Mouse (Mus musculus) embryonic facial prominence, embryonic 15.5 days (tissue): ENCODE measurements around the gene Gng12. TPM values are rescaled to one million over a fixed set of nuclear protein-coding genes. Genes with fewer than 3 reads are reported as not detected.
"Not testable (repeated sequence)": the region's sequence is repeated elsewhere in the genome, so short reads cannot be mapped to it uniquely, and the experiment has no call there.

ENCODE experiments used
- ATAC-seq: fragments of 200-750 bp; cut with Nextera tagmentation; 2 replicates; pipeline ENCODE4 v1.8.0; 2017; ENCODE audit warnings: low read depth, moderate TSS enrichment; ENCODE audit not compliant: insufficient number of reproducible peaks, low FRiP score, low TSS enrichment
- H3K27ac ChIP-seq: fragments of 300-500 bp; sonication (generic); replicated peaks from 2 replicates; pipeline ENCODE4 v1.5.1; 2015; ENCODE audit warnings: mild to moderate bottlenecking, inconsistent platforms
- H3K27me3 ChIP-seq: fragments of 300-500 bp; sonication (generic); 2 replicates; pipeline ENCODE4 v1.6.1; 2015; ENCODE audit warnings: inconsistent platforms
- H3K36me3 ChIP-seq: fragments of 300-500 bp; sonication (generic); 2 replicates; pipeline ENCODE4 v1.6.1; 2015; ENCODE audit warnings: mild to moderate bottlenecking, inconsistent platforms
- H3K4me1 ChIP-seq: fragments of 300-500 bp; sonication (generic); 2 replicates; pipeline ENCODE4 v1.6.1; 2015; ENCODE audit warnings: inconsistent platforms
- H3K4me2 ChIP-seq: fragments of 300-500 bp; sonication (generic); replicated peaks from 2 replicates; pipeline ENCODE4 v1.6.1; 2015; ENCODE audit warnings: mild to moderate bottlenecking, inconsistent platforms
- H3K4me3 ChIP-seq: fragments of 300-500 bp; sonication (generic); replicated peaks from 2 replicates; pipeline ENCODE4 v1.5.1; 2015; ENCODE audit warnings: mild to moderate bottlenecking, inconsistent platforms
- H3K9ac ChIP-seq: fragments of 300-500 bp; sonication (generic); 2 replicates; pipeline ENCODE4 v1.6.1; 2015; ENCODE audit warnings: inconsistent platforms
- H3K9me3 ChIP-seq: fragments of 300-500 bp; sonication (generic); replicated peaks from 2 replicates; pipeline ENCODE4 v1.6.1; 2016; ENCODE audit warnings: inconsistent platforms
- WGBS: fragments of 180-500 bp; shearing (Covaris S2); methylation state at CpG from one replicate; pipeline ENCODE4 v1.1.7; 2015; 5-methylcytosine and 5-hydroxymethylcytosine counted together
- polyA plus RNA-seq: library from polyadenylated mRNA; unstranded; fragments of >200 nt; fragmentation: Nextera tagmentation; extraction: Ambion mirVana; gene quantifications from 2 replicates; pipeline ENCODE4 v1.2.1, GENCODE M21; 2015

Gene Gng12
- polyA plus RNA-seq, 1 experiment from 2014 or later: 93.6 TPM

GRCm38 (mm10) chr6:67030846-67031245, 134.6 kb downstream of the Gng12 start:
- no peak overlapping the region for H3K4me3 ChIP-seq
- H3K9ac ChIP-seq: no peak overlapping the region
- H3K9me3 ChIP-seq: no peaks in the 10 kb centered on the region
- 48% methylated on average over 5 of the region's 5 CpGs for WGBS
- H3K27me3 ChIP-seq: no peaks in the 10 kb centered on the region
- H3K4me2 ChIP-seq: no peak overlapping the region
- no peak for ATAC-seq
- peaks cover 2% of the 10 kb centered on the region; the same call in 1 of the 2 replicates for H3K4me1 ChIP-seq
- H3K27ac ChIP-seq: no peak overlapping the region
- H3K36me3 ChIP-seq: no peaks in the 10 kb centered on the region

- not testable (repeated sequence) for H3K9ac ChIP-seq, ATAC-seq, H3K9me3 ChIP-seq, H3K27ac ChIP-seq, H3K4me3 ChIP-seq, H3K4me1 ChIP-seq, H3K4me2 ChIP-seq, H3K27me3 ChIP-seq, H3K36me3 ChIP-seq
Measured at GRCm38 (mm10) chr6:67032551-67032950, 136.4 kb downstream of the Gng12 start.

- not testable (repeated sequence) for ATAC-seq, H3K4me2 ChIP-seq, H3K36me3 ChIP-seq, H3K9me3 ChIP-seq, H3K4me1 ChIP-seq, H3K27me3 ChIP-seq, H3K27ac ChIP-seq, H3K4me3 ChIP-seq, H3K9ac ChIP-seq
- WGBS: 81% methylated on average over 3 of the region's 4 CpGs
Measured at GRCm38 (mm10) chr6:67032972-67033371, 136.8 kb downstream of the Gng12 start.

GRCm38 (mm10) chr6:67033604-67034003, 137.4 kb downstream of the Gng12 start:
- H3K4me3 ChIP-seq: no peak overlapping the region
- H3K9me3 ChIP-seq: no peaks in the 10 kb centered on the region
- H3K27me3 ChIP-seq: no peaks in the 10 kb centered on the region
- 54% methylated on average over 4 of the region's 4 CpGs for WGBS
- no peak overlapping the region for H3K27ac ChIP-seq
- H3K9ac ChIP-seq: no peak overlapping the region
- H3K4me1 ChIP-seq: peaks cover 4% of the 10 kb centered on the region; the same call in 1 of the 2 replicates
- no peaks in the 10 kb centered on the region for H3K36me3 ChIP-seq
- no peak for ATAC-seq
- H3K4me2 ChIP-seq: no peak overlapping the region

- H3K9me3 ChIP-seq: no peaks in the 10 kb centered on the region
- no peak overlapping the region for H3K4me3 ChIP-seq
- H3K9ac ChIP-seq: no peak overlapping the region
- H3K36me3 ChIP-seq: no peaks in the 10 kb centered on the region
- no peak for ATAC-seq
- H3K27ac ChIP-seq: no peak overlapping the region
- H3K4me2 ChIP-seq: no peak overlapping the region
- no peaks in the 10 kb centered on the region for H3K27me3 ChIP-seq
- WGBS: 56% methylated on average over 7 of the region's 7 CpGs
- peaks cover 4% of the 10 kb centered on the region; the same call in 1 of the 2 replicates for H3K4me1 ChIP-seq
Measured at GRCm38 (mm10) chr6:67034331-67035130, 138.3 kb downstream of the Gng12 start.

- 13% methylated on average over 19 of the region's 19 CpGs for WGBS
- Histone ChIP-seq H3K4me2 (peak overlapping the region; percentile 87), H3K27ac (peak overlapping the region; percentile 84; the same call in 1 of the 2 replicates), H3K9me3 (no peaks in the 10 kb centered on the region), H3K27me3 (no peaks in the 10 kb centered on the region), H3K9ac (0 out of 2 replicates have a peak overlapping the region, but pooled peaks have one; percentile 70), H3K4me1 (peaks cover 4% of the 10 kb centered on the region; the same call in 1 of the 2 replicates), H3K4me3 (peak overlapping the region; percentile 74), H3K36me3 (no peaks in the 10 kb centered on the region)
- ATAC-seq: no peak
Measured at GRCm38 (mm10) chr6:67035388-67036299, 139.4 kb downstream of the Gng12 start.

GRCm38 (mm10) chr6:67036356-67036811, 140.2 kb downstream of the Gng12 start:
- peak overlapping the region; percentile 74 for H3K4me3 ChIP-seq
- H3K27me3 ChIP-seq: no peaks in the 10 kb centered on the region
- no peaks in the 10 kb centered on the region for H3K9me3 ChIP-seq
- H3K36me3 ChIP-seq: no peaks in the 10 kb centered on the region
- ATAC-seq: peak; percentile 64
- 0% methylated on average over 29 of the region's 29 CpGs for WGBS
- peaks cover 4% of the 10 kb centered on the region; the same call in 1 of the 2 replicates for H3K4me1 ChIP-seq
- peak overlapping the region; percentile 87 for H3K4me2 ChIP-seq
- peak overlapping the region; percentile 70 for H3K9ac ChIP-seq
- H3K27ac ChIP-seq: peak overlapping the region; percentile 84

- H3K4me2 ChIP-seq: peak within 1 kb of the TSS; percentile 87
- ATAC-seq: peak; percentile 98
- H3K27ac ChIP-seq: peak within 1 kb of the TSS; percentile 84
- H3K9ac ChIP-seq: peak within 1 kb of the TSS; percentile 70
- no peaks in the 10 kb centered on the region for H3K27me3 ChIP-seq
- no peaks in the 10 kb centered on the region for H3K9me3 ChIP-seq
- peak within 1 kb of the TSS; percentile 74 for H3K4me3 ChIP-seq
- H3K36me3 ChIP-seq: no peaks in the 10 kb centered on the region
- WGBS: under 1% methylated on average over 69 of the region's 69 CpGs
- peaks cover 4% of the 10 kb centered on the region; the same call in 1 of the 2 replicates for H3K4me1 ChIP-seq
Measured at GRCm38 (mm10) chr6:67036837-67037628, 140.8 kb downstream of the Gng12 start, which contains the start of gene Gadd45a. TSS of gene Gadd45a (minus strand) at chr6:67037457.

- no peak overlapping the region for H3K9ac ChIP-seq
- ATAC-seq: no peak
- 98% methylated on average over 2 of the region's 3 CpGs for WGBS
- H3K36me3 ChIP-seq: no peaks in the 10 kb centered on the region
- peaks cover 4% of the 10 kb centered on the region; the same call in 1 of the 2 replicates for H3K4me1 ChIP-seq
- no peak overlapping the region for H3K4me3 ChIP-seq
- no peaks in the 10 kb centered on the region for H3K9me3 ChIP-seq
- no peak overlapping the region for H3K27ac ChIP-seq
- H3K27me3 ChIP-seq: no peaks in the 10 kb centered on the region
- H3K4me2 ChIP-seq: no peak overlapping the region
Measured at GRCm38 (mm10) chr6:67038964-67039363, 142.8 kb downstream of the Gng12 start.

GRCm38 (mm10) chr6:67040904-67041410, 144.8 kb downstream of the Gng12 start:
- no peak for ATAC-seq

More at GRCm38 (mm10) chr6:67040904-67041410, 144.8 kb downstream of the Gng12 start:
- 35% methylated on average over 4 of the region's 4 CpGs for WGBS
- H3K27me3 ChIP-seq: no peaks in the 10 kb centered on the region
- H3K4me2 ChIP-seq: no peak overlapping the region
- no peak overlapping the region for H3K9ac ChIP-seq
- H3K4me1 ChIP-seq: peaks cover 2% of the 10 kb centered on the region; the same call in 1 of the 2 replicates
- no peak overlapping the region for H3K27ac ChIP-seq
- no peak overlapping the region for H3K4me3 ChIP-seq
- no peaks in the 10 kb centered on the region for H3K36me3 ChIP-seq
- no peaks in the 10 kb centered on the region for H3K9me3 ChIP-seq
